Mouse (Mus musculus) kidney, postnatal 0 days (tissue): ENCODE measurements around the gene Madcam1. TPM values are rescaled to one million over a fixed set of nuclear protein-coding genes. Genes with fewer than 3 reads are reported as not detected.

Experiments
- ATAC-seq: fragments of 200-750 bp; cut with Nextera tagmentation; replicated peaks from 2 replicates; pipeline ENCODE4 v1.8.0; 2017; ENCODE audit warnings: low read depth, moderate number of reproducible peaks, moderate TSS enrichment, moderate library complexity; ENCODE audit not compliant: low FRiP score
- DNase-seq: peaks from one replicate; pipeline ENCODE4 v3.0.0-alpha.2; 2016; ENCODE audit warnings: low spot score
- H3K27ac ChIP-seq: fragments of 300-500 bp; sonication (generic); 2 replicates; pipeline ENCODE4 v1.5.1; 2014; ENCODE audit warnings: mild to moderate bottlenecking
- H3K27me3 ChIP-seq: fragments of 300-500 bp; sonication (generic); 2 replicates; pipeline ENCODE4 v1.6.1; 2014; ENCODE audit warnings: low read length, mixed read lengths; ENCODE audit not compliant: insufficient read depth
- H3K36me3 ChIP-seq: fragments of 300-500 bp; sonication (generic); 2 replicates; pipeline ENCODE4 v1.6.1; 2014; ENCODE audit warnings: low read length, mixed read lengths; ENCODE audit not compliant: insufficient read depth
- H3K4me1 ChIP-seq: fragments of 300-500 bp; sonication (generic); replicated peaks from 2 replicates; pipeline ENCODE4 v1.6.1; 2014; ENCODE audit warnings: antibody characterized with exemption, low read length, mixed read lengths; ENCODE audit not compliant: insufficient read depth
- H3K4me2 ChIP-seq: fragments of 300-500 bp; sonication (generic); 2 replicates; pipeline ENCODE4 v1.6.1; 2014; ENCODE audit warnings: mild to moderate bottlenecking, low read length, moderate library complexity, mixed read lengths
- H3K4me3 ChIP-seq: fragments of 300-500 bp; sonication (generic); replicated peaks from 2 replicates; pipeline ENCODE4 v1.5.1; 2014; ENCODE audit warnings: low read depth, low read length
- H3K9ac ChIP-seq: fragments of 300-500 bp; sonication (generic); 2 replicates; pipeline ENCODE4 v1.6.1; 2014; ENCODE audit warnings: low read depth, low read length
- H3K9me3 ChIP-seq: fragments of 300-500 bp; sonication (generic); replicated peaks from 2 replicates; pipeline ENCODE4 v1.6.1; 2016; ENCODE audit warnings: low read length, inconsistent platforms, mixed read lengths
- CTCF ChIP-seq: IDR thresholded peaks from 2 replicates; pipeline ENCODE4 v1.5.1; 2016; ENCODE audit warnings: antibody characterized with exemption, low read depth, mild to moderate bottlenecking, moderate library complexity
- WGBS: fragments of 180-500 bp; shearing (Covaris S2); extraction: QIAGEN DNeasy Blood & Tissue Kit; methylation state at CpG from one replicate; pipeline ENCODE4 v1.1.7; 2014; 5-methylcytosine and 5-hydroxymethylcytosine counted together
- polyA plus RNA-seq: library from polyadenylated mRNA; unstranded; fragments of >200 nt; fragmentation: Nextera tagmentation; extraction: Ambion mirVana; gene quantifications from 2 replicates; pipeline ENCODE4 v1.2.1, GENCODE M21; 2015

Madcam1 gene
- polyA plus RNA-seq, 1 experiment from 2014 or later, result 1.5 TPM

GRCm38 (mm10) chr10:79704970-79705360 lies 40.6 kb downstream of the Madcam1 start:
- no peak for ATAC-seq
- TF ChIP-seq CTCF, result no peak
- no peaks in the 10 kb centered on the region for H3K9me3 ChIP-seq

DNA sequence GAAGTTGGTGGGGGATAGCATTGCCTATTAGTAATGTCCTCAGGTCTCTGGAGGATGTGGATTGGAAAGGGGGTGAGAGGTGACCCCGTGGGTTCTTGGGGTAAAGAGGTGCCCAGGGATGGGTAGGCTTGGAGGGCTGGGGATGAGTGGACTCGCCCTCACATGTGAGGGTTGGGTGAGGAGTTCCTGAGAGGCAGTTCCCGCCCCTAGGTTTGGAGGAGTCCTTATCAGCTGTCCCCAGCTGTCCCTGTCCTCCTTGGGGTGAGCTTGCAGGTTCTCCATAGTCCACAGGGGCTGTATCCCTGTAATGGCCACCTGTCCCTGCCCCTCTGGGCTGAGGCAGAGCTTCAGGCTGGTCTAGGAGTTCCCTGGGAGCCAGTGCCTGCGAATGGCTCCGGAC lies 41.6 kb downstream of the Madcam1 start:
- DNase-seq (no peak), ATAC-seq (no peak)
- peaks cover 15% of the 10 kb centered on the region for H3K4me1 ChIP-seq
- H3K36me3 ChIP-seq, result peaks cover 22% of the 10 kb centered on the region
- TF ChIP-seq CTCF, result no peak
- H3K9me3 ChIP-seq, result no peaks in the 10 kb centered on the region
- peak overlapping the region; percentile 79 for H3K4me2 ChIP-seq
- WGBS, result 80% methylated on average over 5 of the region's 5 CpGs
- H3K27me3 ChIP-seq, result no peaks in the 10 kb centered on the region
- peak overlapping the region; percentile 57; the same call in 1 of the 2 replicates for H3K27ac ChIP-seq
- 0 out of 2 replicates have a peak overlapping the region, but pooled peaks have one; percentile 44 for H3K9ac ChIP-seq
- H3K4me3 ChIP-seq, result peak overlapping the region; percentile 68; the same call in 1 of the 2 replicates

More at GRCm38 (mm10) chr10:79704970-79705360, 40.6 kb downstream of the Madcam1 start:
- Histone ChIP-seq H3K4me3 (peak overlapping the region; percentile 68), H3K4me2 (peak overlapping the region; percentile 79), H3K9ac (peak overlapping the region; percentile 81), H3K36me3 (peaks cover 13% of the 10 kb centered on the region), H3K4me1 (peaks cover 19% of the 10 kb centered on the region), H3K27ac (peak overlapping the region; percentile 68), H3K27me3 (no peaks in the 10 kb centered on the region)
- DNase-seq, result no peak
- 3% methylated on average over 10 of the region's 10 CpGs for WGBS

DNA sequence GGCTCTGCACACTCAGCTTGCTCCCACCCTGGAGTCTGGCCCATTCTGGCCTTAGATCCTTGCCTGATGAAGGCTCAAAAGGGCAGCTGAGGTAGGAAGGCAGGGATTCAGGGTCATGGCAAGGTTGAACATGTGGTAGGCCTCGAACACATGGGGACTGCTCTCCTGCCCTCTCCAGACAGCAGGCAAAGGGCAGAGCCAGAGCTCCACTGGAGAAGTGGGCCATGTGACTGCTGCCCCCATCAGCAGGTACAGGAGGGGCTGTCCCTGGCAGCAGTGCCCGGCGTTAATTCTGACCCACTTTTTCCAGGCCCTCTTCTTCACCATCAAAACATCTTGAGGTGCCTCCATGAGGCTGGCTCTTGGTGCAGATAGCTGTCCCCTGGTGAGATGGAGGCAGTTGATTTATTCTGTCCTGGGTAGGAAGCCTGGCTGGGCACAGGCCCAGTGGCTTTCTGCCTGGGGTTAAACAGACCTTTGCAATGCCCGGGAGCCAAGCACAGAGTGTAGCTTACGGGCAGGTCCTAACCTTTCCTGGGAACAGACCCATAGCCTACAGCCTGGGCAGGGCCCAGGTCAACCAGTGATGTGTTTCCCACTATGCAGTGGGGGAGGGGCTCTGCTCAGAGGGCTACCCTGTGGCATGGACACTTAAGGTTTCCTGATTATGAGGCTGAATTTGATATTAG lies 42.2 kb downstream of the Madcam1 start:
- no peaks in the 10 kb centered on the region for H3K9me3 ChIP-seq
- peak overlapping the region; percentile 79; the same call in 1 of the 2 replicates for H3K4me2 ChIP-seq
- ATAC-seq, result no peak
- no peak overlapping the region for H3K4me3 ChIP-seq
- no peaks in the 10 kb centered on the region for H3K27me3 ChIP-seq
- no peak for TF ChIP-seq CTCF
- H3K4me1 ChIP-seq, result peaks cover 13% of the 10 kb centered on the region
- no peak for DNase-seq
- H3K9ac ChIP-seq, result 0 out of 2 replicates have a peak overlapping the region, but pooled peaks have one; percentile 44
- WGBS, result 65% methylated on average over 5 of the region's 5 CpGs
- peaks cover 28% of the 10 kb centered on the region for H3K36me3 ChIP-seq
- H3K27ac ChIP-seq, result peak overlapping the region; percentile 57; the same call in 1 of the 2 replicates

DNA sequence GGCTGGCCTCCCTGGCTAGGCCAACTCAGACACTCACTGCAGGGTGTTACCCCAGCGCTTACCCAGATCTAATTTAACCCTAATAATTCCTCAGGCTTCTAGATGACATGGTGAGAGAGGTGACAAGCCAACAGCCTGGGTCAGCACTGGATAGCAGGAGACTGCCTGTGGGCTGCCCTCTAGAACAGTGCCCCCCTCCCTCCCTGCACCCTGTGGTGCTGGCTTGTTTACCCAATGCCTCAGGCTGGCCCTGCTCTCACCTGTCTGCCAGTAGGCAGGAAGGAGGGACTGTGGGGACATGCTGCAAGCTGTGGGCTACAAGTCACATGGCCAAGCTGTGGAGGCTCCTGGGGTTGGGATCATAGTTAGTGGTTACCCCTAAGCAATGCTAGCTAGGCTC lies 42.8 kb downstream of the Madcam1 start:
- Histone ChIP-seq H3K36me3 (peaks cover 32% of the 10 kb centered on the region), H3K4me3 (no peak overlapping the region), H3K27me3 (no peaks in the 10 kb centered on the region), H3K4me1 (peaks cover 13% of the 10 kb centered on the region), H3K9me3 (no peaks in the 10 kb centered on the region), H3K9ac (no peak overlapping the region), H3K27ac (no peak overlapping the region), H3K4me2 (no peak overlapping the region)
- DNase-seq (no peak), ATAC-seq (no peak)
- WGBS, result 70% methylated on average over 1 of the region's 1 CpGs
- TF ChIP-seq CTCF, result no peak

DNA sequence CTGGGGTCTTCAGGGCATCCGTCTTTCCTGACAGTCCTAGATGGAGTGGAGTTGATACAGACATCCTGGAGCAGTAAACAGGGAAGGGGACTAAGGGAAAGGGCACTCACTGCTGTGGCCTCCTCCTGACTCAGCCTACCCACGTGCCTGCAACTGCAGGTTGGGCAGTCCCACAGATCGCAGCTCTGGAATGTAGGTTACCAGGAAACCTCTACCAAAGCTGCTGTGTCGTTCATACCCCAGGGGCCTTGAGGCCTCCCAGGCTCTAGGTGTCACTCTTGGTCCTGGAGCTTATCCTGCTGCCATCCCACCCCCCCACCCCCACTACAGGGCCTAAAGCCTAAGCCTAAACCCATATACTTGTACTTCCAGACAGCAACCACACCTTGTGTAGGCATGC lies 43.4 kb downstream of the Madcam1 start:
- no peak for DNase-seq
- Histone ChIP-seq H3K4me3 (no peak overlapping the region), H3K4me2 (no peak overlapping the region), H3K4me1 (peaks cover 13% of the 10 kb centered on the region), H3K9me3 (no peaks in the 10 kb centered on the region), H3K27me3 (no peaks in the 10 kb centered on the region), H3K27ac (no peak overlapping the region), H3K36me3 (peaks cover 32% of the 10 kb centered on the region), H3K9ac (no peak overlapping the region)
- 72% methylated on average over 4 of the region's 4 CpGs for WGBS
- ATAC-seq, result no peak
- no peak for TF ChIP-seq CTCF

DNA sequence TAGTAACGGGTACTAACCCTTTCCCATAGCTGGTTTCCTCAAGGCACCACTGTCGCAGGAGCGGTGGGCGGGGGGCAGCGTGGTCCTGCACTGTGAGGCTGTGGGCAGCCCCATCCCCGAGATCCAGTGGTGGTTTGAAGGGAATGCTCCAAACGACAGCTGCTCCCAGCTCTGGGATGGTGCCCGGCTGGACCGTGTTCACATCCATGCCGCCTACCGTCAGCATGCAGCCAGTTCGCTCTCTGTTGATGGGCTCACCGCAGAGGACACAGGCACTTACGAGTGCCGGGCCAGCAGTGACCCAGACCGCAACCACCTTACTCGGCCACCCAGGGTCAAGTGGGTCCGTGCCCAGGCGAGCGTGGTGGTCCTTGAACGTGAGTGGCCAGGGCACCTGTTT lies 44.3 kb downstream of the Madcam1 start:
- Histone ChIP-seq H3K9me3 (no peaks in the 10 kb centered on the region), H3K4me2 (no peak overlapping the region), H3K4me1 (peaks cover 13% of the 10 kb centered on the region), H3K27ac (no peak overlapping the region), H3K36me3 (peaks cover 32% of the 10 kb centered on the region), H3K4me3 (no peak overlapping the region), H3K27me3 (no peaks in the 10 kb centered on the region), H3K9ac (no peak overlapping the region)
- TF ChIP-seq CTCF, result no peak
- WGBS, result 85% methylated on average over 21 of the region's 21 CpGs
- ATAC-seq (no peak), DNase-seq (no peak)
